Mouse (Mus musculus): ENCODE measurements at regions not wholly inside any gene's neighbourhood (a gene's known extent, or its start where the extent isn't known, plus 50 kb on each side); places are given as distances from the start of the nearest gene placed in this dataset.
A peak's percentile ranks its signal among the peaks of the same experiment; 100 is the strongest.
"Not testable (repeated sequence)": the region's sequence is repeated elsewhere in the genome, so short reads cannot be mapped to it uniquely, and the experiment has no call there.

- not testable (repeated sequence) for DNase-seq
Measured at GRCm38 (mm10) chr5:3141841-3142240, 199.4 kb upstream of the Cdk6 start.

- peak; percentile 12 for DNase-seq
Measured at GRCm38 (mm10) chr5:3146544-3147295, 194.6 kb upstream of the Cdk6 start.

GRCm38 (mm10) chr5:3149886-3150285, 191.4 kb upstream of the Cdk6 start:
- not testable (repeated sequence) for DNase-seq

- DNase-seq, result not testable (repeated sequence)
Measured at GRCm38 (mm10) chr5:3150766-3151165, 190.5 kb upstream of the Cdk6 start.

- not testable (repeated sequence) for DNase-seq
Measured at GRCm38 (mm10) chr5:3151534-3152148, 189.6 kb upstream of the Cdk6 start.

GRCm38 (mm10) chr5:3152149-3152865, 189.0 kb upstream of the Cdk6 start:
- DNase-seq, result peak; percentile 78

GRCm38 (mm10) chr5:3165511-3165910, 175.8 kb upstream of the Cdk6 start:
- not testable (repeated sequence) for DNase-seq

- not testable (repeated sequence) for DNase-seq
Measured at GRCm38 (mm10) chr5:3166496-3166895, 174.8 kb upstream of the Cdk6 start.

GRCm38 (mm10) chr5:3193592-3193991, 147.7 kb upstream of the Cdk6 start:
- not testable (repeated sequence) for DNase-seq

- DNase-seq, result peak; percentile 54
Measured at GRCm38 (mm10) chr5:3197952-3198841, 143.1 kb upstream of the Cdk6 start.

GRCm38 (mm10) chr5:3198869-3199550, 142.3 kb upstream of the Cdk6 start:
- not testable (repeated sequence) for DNase-seq

GRCm38 (mm10) chr5:3206160-3206559, 135.1 kb upstream of the Cdk6 start:
- DNase-seq, result not testable (repeated sequence)

- not testable (repeated sequence) for DNase-seq
Measured at GRCm38 (mm10) chr5:3208293-3208692, 133.0 kb upstream of the Cdk6 start.

GRCm38 (mm10) chr5:3211284-3211683, 130.0 kb upstream of the Cdk6 start:
- no peak for DNase-seq

- no peak for DNase-seq
Measured at GRCm38 (mm10) chr5:3216053-3216452, 125.2 kb upstream of the Cdk6 start.

- DNase-seq, result no peak
Measured at GRCm38 (mm10) chr5:3219230-3219629, 122.1 kb upstream of the Cdk6 start.

- no peak for DNase-seq
Measured at GRCm38 (mm10) chr5:3219770-3220169, 121.5 kb upstream of the Cdk6 start.

GRCm38 (mm10) chr5:3223819-3224218, 117.5 kb upstream of the Cdk6 start:
- peak; percentile 26 for DNase-seq

- not testable (repeated sequence) for DNase-seq
Measured at GRCm38 (mm10) chr5:3224392-3225054, 116.8 kb upstream of the Cdk6 start.

- not testable (repeated sequence) for DNase-seq
Measured at GRCm38 (mm10) chr5:3225358-3225757, 115.9 kb upstream of the Cdk6 start.

- not testable (repeated sequence) for DNase-seq
Measured at GRCm38 (mm10) chr5:3244067-3244466, 97.2 kb upstream of the Cdk6 start.
